Mouse (Mus musculus) embryonic facial prominence, embryonic 14.5 days (tissue): Measurements from ENCODE around the gene Cars. TPM values are rescaled to one million over a fixed set of nuclear protein-coding genes. Genes with fewer than 3 reads are reported as not detected.
"Not testable (repeated sequence)": the region's sequence is repeated elsewhere in the genome, so short reads cannot be mapped to it uniquely, and the experiment has no call there.

Experiments
- ATAC-seq: fragments of 200-750 bp; cut with Nextera tagmentation; 2 replicates; pipeline ENCODE4 v1.8.0; 2017; ENCODE audit warnings: low read depth, moderate number of reproducible peaks, moderate TSS enrichment
- DNase-seq: peaks from one replicate; pipeline ENCODE4 v3.0.0-alpha.2; 2015; ENCODE audit warnings: low spot score
- H3K27ac ChIP-seq: fragments of 300-500 bp; sonication (generic); replicated peaks from 2 replicates; pipeline ENCODE4 v1.5.1; 2014; ENCODE audit warnings: low read depth, mild to moderate bottlenecking, low read length, moderate library complexity
- H3K27me3 ChIP-seq: fragments of 300-500 bp; sonication (generic); replicated peaks from 2 replicates; pipeline ENCODE4 v1.6.1; 2014; ENCODE audit warnings: low read length; ENCODE audit not compliant: control insufficient read depth, insufficient read depth
- H3K36me3 ChIP-seq: fragments of 300-500 bp; sonication (generic); 2 replicates; pipeline ENCODE4 v1.6.1; 2014; ENCODE audit warnings: low read length, mixed read lengths; ENCODE audit not compliant: control insufficient read depth, insufficient read depth
- H3K4me1 ChIP-seq: fragments of 300-500 bp; sonication (generic); 2 replicates; pipeline ENCODE4 v1.6.1; 2014; ENCODE audit warnings: antibody characterized with exemption, low read length; ENCODE audit not compliant: control insufficient read depth, insufficient read depth
- H3K4me2 ChIP-seq: fragments of 300-500 bp; sonication (generic); 2 replicates; pipeline ENCODE4 v1.6.1; 2014; ENCODE audit warnings: low read depth, mild to moderate bottlenecking, low read length, moderate library complexity, mixed read lengths
- H3K4me3 ChIP-seq: fragments of 300-500 bp; sonication (generic); 2 replicates; pipeline ENCODE4 v1.5.1; 2014; ENCODE audit warnings: low read depth, mild to moderate bottlenecking, low read length
- H3K9ac ChIP-seq: fragments of 300-500 bp; sonication (generic); 2 replicates; pipeline ENCODE4 v1.6.1; 2014; ENCODE audit warnings: low read depth, mild to moderate bottlenecking, low read length, moderate library complexity, mixed read lengths
- H3K9me3 ChIP-seq: fragments of 300-500 bp; sonication (generic); 2 replicates; pipeline ENCODE4 v1.6.1; 2016; ENCODE audit warnings: low read length; ENCODE audit not compliant: control insufficient read depth
- WGBS: fragments of 180-500 bp; shearing (Covaris S2); extraction: QIAGEN DNeasy Blood & Tissue Kit; methylation state at CpG from one replicate; pipeline ENCODE4 v1.1.7; 2014; 5-methylcytosine and 5-hydroxymethylcytosine counted together
- polyA plus RNA-seq: library from polyadenylated mRNA; unstranded; fragments of >200 nt; fragmentation: Nextera tagmentation; extraction: Ambion mirVana; gene quantifications from 2 replicates; pipeline ENCODE4 v1.2.1, GENCODE M21; 2014

Cars gene
- polyA plus RNA-seq, 1 experiment from 2014 or later = 52.2 TPM

DNA sequence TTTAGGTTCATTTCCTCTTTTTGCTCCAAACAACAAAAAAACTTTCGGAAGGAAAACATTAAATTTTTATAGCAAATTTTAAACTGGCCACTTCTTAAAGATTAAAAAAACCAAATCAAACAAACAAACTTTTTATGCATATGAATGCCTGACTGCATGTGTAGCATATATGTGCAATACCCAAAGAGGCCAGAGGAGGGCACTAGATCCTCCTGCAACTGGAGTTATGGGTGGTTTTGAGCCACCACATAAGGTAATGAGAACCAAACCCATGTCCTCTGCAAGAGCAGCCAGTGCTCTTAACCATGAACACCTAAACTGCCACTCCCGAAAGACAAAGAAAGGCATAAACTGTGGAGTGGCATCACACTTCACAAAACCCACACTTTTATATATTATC, 55.5 kb downstream of the Cars start:
- 95% methylated on average over 2 of the region's 2 CpGs for WGBS
- peaks cover 14% of the 10 kb centered on the region; the same call in 1 of the 2 replicates for H3K36me3 ChIP-seq
- H3K4me1 ChIP-seq = peaks cover 17% of the 10 kb centered on the region
- no peaks in the 10 kb centered on the region for H3K9me3 ChIP-seq
- H3K9ac ChIP-seq = no peak overlapping the region
- H3K4me3 ChIP-seq = no peak overlapping the region
- no peak overlapping the region for H3K27ac ChIP-seq
- no peaks in the 10 kb centered on the region for H3K27me3 ChIP-seq
- ATAC-seq = no peak
- DNase-seq = no peak
- H3K4me2 ChIP-seq = no peak overlapping the region

DNA sequence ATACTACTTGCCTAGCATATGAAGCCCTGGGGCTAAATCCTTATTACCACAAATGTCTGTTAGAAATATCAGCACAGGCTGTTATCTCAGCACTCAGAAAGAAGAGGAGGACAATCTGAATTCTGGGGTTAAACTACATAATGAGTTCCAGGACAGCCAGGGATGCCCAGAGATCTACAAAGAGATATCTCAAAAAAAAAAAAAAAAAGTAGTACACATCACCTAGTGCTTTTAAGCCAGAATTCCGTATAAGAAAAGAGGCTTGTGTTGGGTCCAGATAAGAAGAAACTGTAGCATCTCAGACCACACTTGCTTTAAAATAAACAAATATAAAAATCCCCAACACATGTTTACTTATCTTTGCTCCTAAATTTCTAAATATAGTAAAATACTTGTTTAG, 61.2 kb downstream of the Cars start:
- H3K27me3 ChIP-seq = no peaks in the 10 kb centered on the region
- H3K9ac ChIP-seq = no peak overlapping the region
- ATAC-seq (no peak), DNase-seq (no peak)
- no peaks in the 10 kb centered on the region for H3K9me3 ChIP-seq
- H3K4me2 ChIP-seq = no peak overlapping the region
- no peak overlapping the region for H3K4me3 ChIP-seq
- peaks cover under 1% of the 10 kb centered on the region; the same call in 1 of the 2 replicates for H3K4me1 ChIP-seq
- no peak overlapping the region for H3K27ac ChIP-seq
- peaks cover 61% of the 10 kb centered on the region for H3K36me3 ChIP-seq
- 63% methylated on average over 1 of the region's 1 CpGs for WGBS

DNA sequence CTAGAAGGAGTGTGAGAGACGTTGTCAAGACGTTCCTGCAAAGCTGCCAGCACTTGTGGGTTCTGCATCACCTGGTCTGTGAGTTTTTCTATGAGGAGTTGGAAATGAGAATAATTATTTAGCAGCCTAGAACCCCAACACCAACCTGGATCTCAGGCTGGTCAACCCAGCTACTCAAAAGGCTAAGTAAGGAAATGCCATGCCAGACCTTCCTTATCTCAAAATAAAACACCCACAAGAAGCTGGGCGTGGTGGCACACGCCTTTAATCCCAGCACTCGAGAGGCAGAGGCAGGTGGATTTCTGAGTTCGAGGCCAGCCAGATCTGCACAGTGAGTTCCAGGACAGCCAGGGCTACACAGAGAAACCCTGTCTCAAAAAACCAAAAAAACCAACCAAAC, 61.7 kb downstream of the Cars start:
- H3K4me2 ChIP-seq, H3K9me3 ChIP-seq, H3K9ac ChIP-seq, H3K4me1 ChIP-seq, DNase-seq, H3K4me3 ChIP-seq, H3K27me3 ChIP-seq, H3K27ac ChIP-seq, ATAC-seq: not testable (repeated sequence)
- peaks cover 65% of the 10 kb centered on the region for H3K36me3 ChIP-seq
- WGBS = 91% methylated on average over 6 of the region's 6 CpGs

DNA sequence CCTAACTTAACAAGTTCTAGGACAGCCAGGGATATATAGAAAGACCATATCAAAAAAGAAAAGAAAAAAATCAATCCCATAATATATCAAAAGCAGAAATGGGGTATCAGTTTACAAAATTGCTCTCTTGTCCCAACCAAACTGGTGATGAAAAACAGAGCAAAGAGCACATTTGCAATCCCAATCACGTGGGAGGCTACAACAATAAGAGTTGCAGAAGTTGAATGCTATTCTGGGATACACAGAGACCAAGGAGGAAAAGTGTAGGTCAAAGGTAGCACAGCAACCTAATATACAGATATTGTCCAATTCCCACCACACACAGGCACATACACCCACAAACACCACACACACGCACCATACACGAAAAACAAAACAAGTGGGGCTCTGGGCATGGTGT, 63.6 kb downstream of the Cars start:
- ATAC-seq (no peak), DNase-seq (no peak)
- Histone ChIP-seq H3K27me3 (no peaks in the 10 kb centered on the region), H3K36me3 (peaks cover 84% of the 10 kb centered on the region), H3K4me2 (no peak overlapping the region), H3K9ac (no peak overlapping the region), H3K27ac (no peak overlapping the region), H3K4me1 (no peaks in the 10 kb centered on the region), H3K9me3 (no peaks in the 10 kb centered on the region), H3K4me3 (no peak overlapping the region)
- WGBS = 87% methylated on average over 3 of the region's 3 CpGs

DNA sequence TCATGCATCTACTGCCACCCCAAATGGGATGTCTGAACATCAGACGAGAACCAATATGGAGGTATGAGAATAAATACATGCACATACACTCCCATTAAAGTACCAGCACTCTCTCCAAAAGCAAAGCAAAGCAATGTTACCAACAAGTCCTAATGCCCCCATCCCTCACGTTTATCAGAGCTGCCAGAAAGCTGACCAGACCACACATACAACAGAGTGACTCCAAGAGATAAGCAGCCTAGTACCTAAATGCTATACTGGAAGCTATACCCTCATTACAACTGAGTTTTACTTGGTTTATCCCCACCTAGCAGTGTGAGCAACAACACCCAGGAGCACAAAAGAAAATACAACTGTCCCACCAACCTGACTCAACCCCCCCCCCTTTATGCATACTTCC, 66.6 kb downstream of the Cars start:
- H3K27ac ChIP-seq = no peak overlapping the region
- H3K27me3 ChIP-seq = no peaks in the 10 kb centered on the region
- DNase-seq = no peak
- no peaks in the 10 kb centered on the region for H3K9me3 ChIP-seq
- H3K4me2 ChIP-seq = no peak overlapping the region
- no peak overlapping the region for H3K9ac ChIP-seq
- no peak overlapping the region for H3K4me3 ChIP-seq
- 78% methylated on average over 2 of the region's 2 CpGs for WGBS
- ATAC-seq = no peak
- no peaks in the 10 kb centered on the region for H3K4me1 ChIP-seq
- H3K36me3 ChIP-seq = peaks cover 98% of the 10 kb centered on the region

DNA sequence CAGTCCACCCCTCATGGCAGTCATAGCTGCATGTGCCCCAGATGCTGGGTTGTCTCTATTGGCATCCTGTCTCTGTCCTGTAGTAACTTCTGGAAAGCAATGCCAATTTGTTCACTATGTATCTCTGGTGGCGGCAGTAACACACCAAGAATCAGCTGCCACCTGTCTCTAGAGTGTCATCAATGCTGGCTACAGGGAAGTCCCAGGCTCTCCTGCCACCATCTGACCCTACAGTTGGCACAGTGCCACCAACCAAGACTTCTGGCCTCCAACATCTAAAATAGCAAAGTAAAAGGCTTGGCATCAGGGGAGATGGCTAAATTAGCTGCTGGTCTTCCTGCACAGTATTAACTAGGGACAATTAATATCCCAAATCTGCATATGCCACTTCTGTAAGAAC, 67.5 kb downstream of the Cars start:
- Histone ChIP-seq H3K4me2 (no peak overlapping the region), H3K27me3 (no peaks in the 10 kb centered on the region), H3K27ac (no peak overlapping the region), H3K9ac (no peak overlapping the region), H3K4me3 (no peak overlapping the region), H3K36me3 (peaks cover 98% of the 10 kb centered on the region), H3K4me1 (no peaks in the 10 kb centered on the region), H3K9me3 (no peaks in the 10 kb centered on the region)
- ATAC-seq = no peak
- no peak for DNase-seq
- WGBS = 92% methylated on average over 1 of the region's 1 CpGs

DNA sequence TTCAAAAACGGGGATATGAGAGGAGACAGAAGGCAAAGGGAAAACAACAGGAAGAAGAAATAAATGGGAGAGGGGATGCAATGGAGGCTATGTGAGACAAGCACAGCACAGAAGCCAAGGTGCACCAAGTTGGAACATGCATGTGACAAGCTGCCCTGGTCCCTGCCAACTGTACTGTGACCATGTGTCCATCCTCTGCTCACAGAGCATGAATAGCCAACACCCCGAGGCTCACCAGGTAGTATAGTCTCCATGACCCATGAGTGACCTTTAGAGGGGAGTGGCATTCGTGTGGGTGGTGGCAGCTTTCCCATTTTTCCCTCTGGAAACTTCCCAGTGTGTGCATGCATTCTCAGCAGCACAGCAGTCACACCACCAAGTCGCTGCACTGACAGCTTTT, 80.6 kb downstream of the Cars start:
- no peak overlapping the region for H3K4me2 ChIP-seq
- H3K4me1 ChIP-seq = no peaks in the 10 kb centered on the region
- DNase-seq (no peak), ATAC-seq (no peak)
- WGBS = 77% methylated on average over 4 of the region's 4 CpGs
- no peaks in the 10 kb centered on the region for H3K27me3 ChIP-seq
- peaks cover 98% of the 10 kb centered on the region for H3K36me3 ChIP-seq
- no peak overlapping the region for H3K27ac ChIP-seq
- H3K9me3 ChIP-seq = no peaks in the 10 kb centered on the region
- no peak overlapping the region for H3K4me3 ChIP-seq
- H3K9ac ChIP-seq = no peak overlapping the region

DNA sequence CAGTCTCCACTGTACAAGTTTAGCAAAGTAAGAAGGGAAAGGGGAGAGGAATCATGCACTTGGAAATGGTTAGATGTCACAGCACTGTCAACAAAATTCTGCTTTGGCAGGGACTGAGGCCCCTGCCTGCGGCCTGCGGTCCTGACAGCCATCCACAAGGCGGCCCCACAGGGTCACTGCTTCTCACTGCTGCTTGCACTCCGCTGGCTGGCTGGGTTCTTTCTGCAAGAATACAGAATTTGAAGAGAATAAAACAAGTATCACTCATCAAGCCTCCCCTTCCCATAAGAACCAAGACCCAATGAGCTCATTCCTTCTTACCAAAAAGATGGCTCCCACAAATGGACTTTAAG, 85.5 kb downstream of the Cars start:
- peaks cover 65% of the 10 kb centered on the region for H3K36me3 ChIP-seq
- no peak overlapping the region for H3K27ac ChIP-seq
- no peak overlapping the region for H3K4me2 ChIP-seq
- H3K4me3 ChIP-seq = no peak overlapping the region
- H3K9me3 ChIP-seq = no peaks in the 10 kb centered on the region
- H3K4me1 ChIP-seq = no peaks in the 10 kb centered on the region
- no peak for ATAC-seq
- H3K27me3 ChIP-seq = no peaks in the 10 kb centered on the region
- no peak for DNase-seq
- WGBS = 99% methylated on average over 4 of the region's 4 CpGs
- no peak overlapping the region for H3K9ac ChIP-seq

DNA sequence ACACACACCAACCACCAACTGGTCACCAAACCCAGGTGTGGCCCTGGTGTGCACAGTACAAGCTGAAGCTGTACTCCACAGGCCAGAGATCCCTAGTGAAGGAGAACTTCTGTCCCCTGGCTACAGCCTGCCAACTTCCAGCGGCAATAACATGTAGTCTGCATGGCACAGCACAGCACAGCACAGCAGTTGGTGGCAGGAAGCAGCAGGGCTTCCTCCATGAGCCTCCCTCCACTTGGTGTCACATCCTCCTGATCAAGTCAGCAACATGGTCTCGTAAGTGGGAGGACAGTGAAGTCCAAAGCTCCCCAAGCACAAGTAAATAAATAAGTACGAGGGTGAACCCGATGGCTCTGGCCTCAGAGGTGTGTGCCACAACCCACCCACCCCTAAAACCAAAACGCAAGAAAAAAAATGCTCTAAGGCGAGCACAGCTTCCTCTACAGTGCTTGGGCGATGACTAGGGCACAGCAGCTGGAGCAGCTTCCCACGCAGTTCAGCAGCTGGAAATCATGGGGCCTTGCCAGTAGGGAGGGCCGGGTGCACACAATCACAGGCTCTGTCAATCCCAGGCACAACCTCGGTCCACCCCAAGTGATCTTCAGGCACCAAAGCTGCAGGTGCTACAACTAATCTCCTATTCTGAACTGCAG, 86.0 kb downstream of the Cars start:
- no peak for ATAC-seq
- peaks cover 60% of the 10 kb centered on the region for H3K36me3 ChIP-seq
- H3K4me1 ChIP-seq = no peaks in the 10 kb centered on the region
- no peaks in the 10 kb centered on the region for H3K9me3 ChIP-seq
- H3K27me3 ChIP-seq = no peaks in the 10 kb centered on the region
- no peak for DNase-seq
- H3K27ac ChIP-seq = no peak overlapping the region
- 93% methylated on average over 10 of the region's 10 CpGs for WGBS
- no peak overlapping the region for H3K9ac ChIP-seq
- H3K4me3 ChIP-seq = no peak overlapping the region
- H3K4me2 ChIP-seq = no peak overlapping the region
